Mouse (Mus musculus): ENCODE results near the gene Grhl1. TPM values are rescaled to one million over a fixed set of nuclear protein-coding genes. Genes with fewer than 3 reads are reported as not detected.

Grhl1 gene
- polyA plus RNA-seq, 1 experiment from 2014 or later = 0.37 TPM

- Histone ChIP-seq H3K9me3 (ENCODE audit: control insufficient read depth) (no peaks in the 10 kb centered on the region), H3K36me3 (ENCODE audit: control insufficient read depth, insufficient read depth) (no peaks in the 10 kb centered on the region), H3K4me2 (replicated peaks; ENCODE audit: low read depth) (no peak overlapping the region), H3K4me3 (ENCODE audit: low read depth, low read length) (no peak overlapping the region), H3K9ac (ENCODE audit: low read depth, low read length) (no peak overlapping the region), H3K27me3 (replicated peaks; ENCODE audit: control insufficient read depth, insufficient read depth, low read length) (no peaks in the 10 kb centered on the region), H3K27ac (ENCODE audit: low read depth, low read length) (no peak overlapping the region), H3K4me1 (replicated peaks; ENCODE audit: control insufficient read depth, insufficient read depth, low read length) (no peaks in the 10 kb centered on the region)
- no peak for ATAC-seq
- WGBS = 61% methylated on average over 17 of the region's 17 CpGs
- no peak for TF ChIP-seq CTCF (IDR thresholded peaks at IDR 0.05; ENCODE audit: low read depth)
These were observed 42.5 kb downstream of the Grhl1 start for GRCm38 (mm10) chr12:24614452-24615075.

- Histone ChIP-seq H3K4me3 (ENCODE audit: low read depth, low read length) (no peak overlapping the region), H3K9me3 (ENCODE audit: control insufficient read depth) (no peaks in the 10 kb centered on the region), H3K36me3 (ENCODE audit: control insufficient read depth, insufficient read depth) (no peaks in the 10 kb centered on the region), H3K27ac (ENCODE audit: low read depth, low read length) (no peak overlapping the region), H3K4me2 (replicated peaks; ENCODE audit: low read depth) (no peak overlapping the region), H3K9ac (ENCODE audit: low read depth, low read length) (no peak overlapping the region), H3K4me1 (replicated peaks; ENCODE audit: control insufficient read depth, insufficient read depth, low read length) (no peaks in the 10 kb centered on the region), H3K27me3 (replicated peaks; ENCODE audit: control insufficient read depth, insufficient read depth, low read length) (no peaks in the 10 kb centered on the region)
- no peak for ATAC-seq
- whole genome bisulfite sequencing = 55% methylated on average over 3 of the region's 3 CpGs
- no peak for TF ChIP-seq CTCF (IDR thresholded peaks at IDR 0.05; ENCODE audit: low read depth)
These were observed 43.1 kb downstream of the Grhl1 start for GRCm38 (mm10) chr12:24615140-24615539.

GRCm38 (mm10) chr12:24619436-24619835, 47.4 kb downstream of the Grhl1 start:
- no peak overlapping the region for H3K9ac ChIP-seq (ENCODE audit: low read depth, low read length)
- 0 out of 2 replicates have a peak, but pooled peaks have one; percentile 25 for ATAC-seq
- TF ChIP-seq CTCF (IDR thresholded peaks at IDR 0.05; ENCODE audit: low read depth) = no peak
- H3K9me3 ChIP-seq (ENCODE audit: control insufficient read depth) = no peaks in the 10 kb centered on the region
- 60% methylated on average over 4 of the region's 4 CpGs for WGBS
- no peaks in the 10 kb centered on the region for H3K27me3 ChIP-seq (replicated peaks; ENCODE audit: control insufficient read depth, insufficient read depth, low read length)
- H3K4me1 ChIP-seq (replicated peaks; ENCODE audit: control insufficient read depth, insufficient read depth, low read length) = no peaks in the 10 kb centered on the region
- H3K27ac ChIP-seq (ENCODE audit: low read depth, low read length) = no peak overlapping the region
- H3K4me3 ChIP-seq (ENCODE audit: low read depth, low read length) = no peak overlapping the region
- H3K36me3 ChIP-seq (ENCODE audit: control insufficient read depth, insufficient read depth) = no peaks in the 10 kb centered on the region
- no peak overlapping the region for H3K4me2 ChIP-seq (replicated peaks; ENCODE audit: low read depth)

GRCm38 (mm10) chr12:24623486-24624251, 51.6 kb downstream of the Grhl1 start:
- H3K36me3 ChIP-seq (ENCODE audit: control insufficient read depth, insufficient read depth) = no peaks in the 10 kb centered on the region
- H3K9me3 ChIP-seq (ENCODE audit: control insufficient read depth) = no peaks in the 10 kb centered on the region
- 67% methylated on average over 12 of the region's 12 CpGs for WGBS
- no peaks in the 10 kb centered on the region for H3K27me3 ChIP-seq (replicated peaks; ENCODE audit: control insufficient read depth, insufficient read depth, low read length)
- no peaks in the 10 kb centered on the region for H3K4me1 ChIP-seq (replicated peaks; ENCODE audit: control insufficient read depth, insufficient read depth, low read length)
- TF ChIP-seq CTCF (IDR thresholded peaks at IDR 0.05; ENCODE audit: low read depth) = no peak
- no peak overlapping the region for H3K4me2 ChIP-seq (replicated peaks; ENCODE audit: low read depth)
- ATAC-seq = no peak
- no peak overlapping the region for H3K9ac ChIP-seq (ENCODE audit: low read depth, low read length)
- H3K4me3 ChIP-seq (ENCODE audit: low read depth, low read length) = no peak overlapping the region
- H3K27ac ChIP-seq (ENCODE audit: low read depth, low read length) = no peak overlapping the region

- H3K36me3 ChIP-seq (ENCODE audit: control insufficient read depth, insufficient read depth) = no peaks in the 10 kb centered on the region
- no peak overlapping the region for H3K9ac ChIP-seq (ENCODE audit: low read depth, low read length)
- no peaks in the 10 kb centered on the region for H3K27me3 ChIP-seq (replicated peaks; ENCODE audit: control insufficient read depth, insufficient read depth, low read length)
- no peak overlapping the region for H3K27ac ChIP-seq (ENCODE audit: low read depth, low read length)
- 80% methylated on average over 5 of the region's 5 CpGs for WGBS
- H3K4me1 ChIP-seq (replicated peaks; ENCODE audit: control insufficient read depth, insufficient read depth, low read length) = no peaks in the 10 kb centered on the region
- no peak for ATAC-seq
- no peaks in the 10 kb centered on the region for H3K9me3 ChIP-seq (ENCODE audit: control insufficient read depth)
- no peak for TF ChIP-seq CTCF (IDR thresholded peaks at IDR 0.05; ENCODE audit: low read depth)
- H3K4me3 ChIP-seq (ENCODE audit: low read depth, low read length) = no peak overlapping the region
- no peak overlapping the region for H3K4me2 ChIP-seq (replicated peaks; ENCODE audit: low read depth)
These were observed 54.3 kb downstream of the Grhl1 start for GRCm38 (mm10) chr12:24626401-24626800.

GRCm38 (mm10) chr12:24627215-24627614, 55.1 kb downstream of the Grhl1 start:
- Histone ChIP-seq H3K36me3 (ENCODE audit: control insufficient read depth, insufficient read depth) (no peaks in the 10 kb centered on the region), H3K27ac (ENCODE audit: low read depth, low read length) (no peak overlapping the region), H3K9ac (ENCODE audit: low read depth, low read length) (no peak overlapping the region), H3K9me3 (ENCODE audit: control insufficient read depth) (no peaks in the 10 kb centered on the region), H3K27me3 (replicated peaks; ENCODE audit: control insufficient read depth, insufficient read depth, low read length) (no peaks in the 10 kb centered on the region), H3K4me3 (ENCODE audit: low read depth, low read length) (no peak overlapping the region), H3K4me2 (replicated peaks; ENCODE audit: low read depth) (no peak overlapping the region), H3K4me1 (replicated peaks; ENCODE audit: control insufficient read depth, insufficient read depth, low read length) (no peaks in the 10 kb centered on the region)
- ATAC-seq = no peak
- TF ChIP-seq CTCF (IDR thresholded peaks at IDR 0.05; ENCODE audit: low read depth) = no peak
- 56% methylated on average over 3 of the region's 3 CpGs for WGBS
